Mouse (Mus musculus): ENCODE data around the gene Asphd2. TPM values are rescaled to one million over a fixed set of nuclear protein-coding genes. Genes with fewer than 3 reads are reported as not detected.
A peak's percentile ranks its signal among the peaks of the same experiment; 100 is the strongest.

Gene Asphd2
- polyA plus RNA-seq, 1 experiment, result not detected

- no peak overlapping the region for H3K4me3 ChIP-seq (ENCODE audit: insufficient read depth, low read length)
- H3K4me1 ChIP-seq (ENCODE audit: control insufficient read depth, insufficient read depth, low read length), result no peaks in the 10 kb centered on the region
- no peak overlapping the region for H3K27ac ChIP-seq (ENCODE audit: insufficient read depth, low read depth, low read length)
- TF ChIP-seq POLR2A (IDR thresholded peaks at IDR 0.05; ENCODE audit: borderline replicate concordance, low read depth, low read length) (no peak), CTCF (IDR thresholded peaks at IDR 0.05; ENCODE audit: low read depth, low read length) (no peak)
Observed at GRCm38 (mm10) chr5:112364184-112364797, 30.4 kb downstream of the Asphd2 start.

GRCm38 (mm10) chr5:112360077-112360476 lies 34.6 kb downstream of the Asphd2 start:
- peaks cover 8% of the 10 kb centered on the region for H3K4me1 ChIP-seq (ENCODE audit: control insufficient read depth, insufficient read depth, low read length)

GRCm38 (mm10) chr5:112359520-112359919 lies 35.1 kb downstream of the Asphd2 start:
- no peak overlapping the region for H3K27ac ChIP-seq (ENCODE audit: insufficient read depth, low read depth, low read length)
- H3K4me3 ChIP-seq (ENCODE audit: insufficient read depth, low read length), result no peak overlapping the region
- no peak for TF ChIP-seq CTCF (IDR thresholded peaks at IDR 0.05; ENCODE audit: low read depth, low read length)
- TF ChIP-seq POLR2A (IDR thresholded peaks at IDR 0.05; ENCODE audit: borderline replicate concordance, low read depth, low read length), result no peak
- H3K4me1 ChIP-seq (ENCODE audit: control insufficient read depth, insufficient read depth, low read length), result peaks cover 13% of the 10 kb centered on the region

More at GRCm38 (mm10) chr5:112360077-112360476, 34.6 kb downstream of the Asphd2 start:
- no peak overlapping the region for H3K27ac ChIP-seq (ENCODE audit: insufficient read depth, low read depth, low read length)
- H3K4me3 ChIP-seq (ENCODE audit: insufficient read depth, low read length), result no peak overlapping the region
- TF ChIP-seq CTCF (IDR thresholded peaks at IDR 0.05; ENCODE audit: low read depth, low read length) (no peak), POLR2A (IDR thresholded peaks at IDR 0.05; ENCODE audit: borderline replicate concordance, low read depth, low read length) (no peak)

DNA sequence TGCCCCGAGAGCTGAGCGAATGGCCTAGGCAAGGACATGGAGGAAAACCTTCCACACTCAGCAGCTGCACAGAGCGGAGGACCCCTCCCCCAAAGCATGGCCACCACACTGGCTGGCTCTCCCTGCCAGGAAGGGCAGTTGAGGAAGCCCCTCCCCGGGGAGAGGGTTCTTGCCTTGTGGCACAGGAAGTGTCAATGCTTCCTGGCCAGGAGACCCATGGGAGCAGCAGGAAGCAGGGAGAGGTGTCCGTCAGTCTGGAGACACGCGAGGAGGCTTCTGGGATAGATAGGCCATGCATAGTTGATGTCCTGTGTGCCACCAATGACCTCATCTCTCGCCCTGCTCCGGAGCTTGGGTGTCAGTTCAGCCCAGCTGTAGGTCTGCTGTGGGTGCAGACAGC lies 38.3 kb downstream of the Asphd2 start:
- Histone ChIP-seq H3K4me3 (ENCODE audit: insufficient read depth, low read length) (no peak overlapping the region), H3K4me1 (ENCODE audit: control insufficient read depth, insufficient read depth, low read length) (peaks cover 20% of the 10 kb centered on the region), H3K27ac (ENCODE audit: insufficient read depth, low read depth, low read length) (no peak overlapping the region)
- no peak for TF ChIP-seq CTCF (IDR thresholded peaks at IDR 0.05; ENCODE audit: low read depth, low read length)
- no peak for TF ChIP-seq POLR2A (IDR thresholded peaks at IDR 0.05; ENCODE audit: borderline replicate concordance, low read depth, low read length)

DNA sequence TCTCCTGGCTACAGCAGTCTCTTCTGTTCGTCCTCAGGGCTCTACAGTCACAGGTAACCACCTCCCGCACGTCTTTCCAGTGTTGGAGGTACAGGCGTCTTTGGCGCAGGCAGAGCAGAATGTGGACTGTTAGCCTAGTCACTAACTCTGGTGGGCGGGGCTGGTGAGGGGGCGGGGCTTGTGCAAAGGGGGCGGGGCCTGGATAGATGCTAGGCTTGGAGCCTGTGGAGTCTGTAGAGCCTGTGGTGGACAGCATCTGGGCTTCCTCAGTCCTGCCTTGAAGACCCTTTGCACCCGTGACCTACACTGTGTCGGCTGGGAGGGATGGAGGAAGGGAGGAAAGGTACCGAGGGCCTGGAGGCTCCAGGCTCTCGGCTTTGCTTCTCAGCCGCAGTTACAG lies 38.8 kb downstream of the Asphd2 start, which contains the start of gene Gm6583:
Gm6583 (minus strand) TSS at position 124 of the 400 bp plus-strand sequence.
- Histone ChIP-seq H3K4me1 (ENCODE audit: control insufficient read depth, insufficient read depth, low read length) (peaks cover 20% of the 10 kb centered on the region), H3K27ac (ENCODE audit: insufficient read depth, low read depth, low read length) (peak within 1 kb of the TSS; percentile 61), H3K4me3 (ENCODE audit: insufficient read depth, low read length) (no peak within 1 kb of the TSS)
- no peak for TF ChIP-seq POLR2A (IDR thresholded peaks at IDR 0.05; ENCODE audit: borderline replicate concordance, low read depth, low read length)
- TF ChIP-seq CTCF (IDR thresholded peaks at IDR 0.05; ENCODE audit: low read depth, low read length), result no peak

DNA sequence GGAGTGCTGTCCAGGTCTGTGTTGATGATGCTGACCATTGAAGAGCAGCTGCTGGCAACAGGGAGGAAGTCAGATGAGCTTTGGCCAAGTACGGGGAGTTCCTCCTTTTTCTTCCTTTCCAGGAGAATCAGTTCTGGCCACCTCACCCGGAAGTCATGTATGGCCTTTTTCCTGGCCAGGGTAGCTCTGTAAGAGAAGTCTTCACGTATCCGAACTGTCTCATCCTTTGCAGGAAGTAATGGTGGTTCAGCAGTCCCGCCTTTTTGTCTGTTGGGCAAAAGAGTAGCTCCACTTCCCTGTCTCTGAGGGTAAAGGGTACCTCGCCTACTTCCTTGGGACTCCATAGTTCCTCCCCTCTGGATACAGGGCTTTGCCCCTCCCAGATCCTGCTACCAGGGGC lies 39.2 kb downstream of the Asphd2 start:
- peak overlapping the region; percentile 61 for H3K27ac ChIP-seq (ENCODE audit: insufficient read depth, low read depth, low read length)
- H3K4me1 ChIP-seq (ENCODE audit: control insufficient read depth, insufficient read depth, low read length), result peaks cover 20% of the 10 kb centered on the region
- no peak for TF ChIP-seq POLR2A (IDR thresholded peaks at IDR 0.05; ENCODE audit: borderline replicate concordance, low read depth, low read length)
- TF ChIP-seq CTCF (IDR thresholded peaks at IDR 0.05; ENCODE audit: low read depth, low read length), result no peak
- H3K4me3 ChIP-seq (ENCODE audit: insufficient read depth, low read length), result no peak overlapping the region

GRCm38 (mm10) chr5:112349169-112349568 lies 45.5 kb downstream of the Asphd2 start:
- no peak for TF ChIP-seq POLR2A (IDR thresholded peaks at IDR 0.05; ENCODE audit: borderline replicate concordance, low read depth, low read length)
- no peak for TF ChIP-seq CTCF (IDR thresholded peaks at IDR 0.05; ENCODE audit: low read depth, low read length)

GRCm38 (mm10) chr5:112346211-112346965 lies 48.3 kb downstream of the Asphd2 start:
- no peak overlapping the region for H3K27ac ChIP-seq (ENCODE audit: insufficient read depth, low read depth, low read length)
- H3K4me1 ChIP-seq (ENCODE audit: control insufficient read depth, insufficient read depth, low read length), result peaks cover 20% of the 10 kb centered on the region
- H3K4me3 ChIP-seq (ENCODE audit: insufficient read depth, low read length), result no peak overlapping the region
- no peak for TF ChIP-seq CTCF (IDR thresholded peaks at IDR 0.05; ENCODE audit: low read depth, low read length)
- TF ChIP-seq POLR2A (IDR thresholded peaks at IDR 0.05; ENCODE audit: borderline replicate concordance, low read depth, low read length), result no peak

More at GRCm38 (mm10) chr5:112349169-112349568, 45.5 kb downstream of the Asphd2 start:
- Histone ChIP-seq H3K4me3 (ENCODE audit: insufficient read depth, low read length) (no peak overlapping the region), H3K27ac (ENCODE audit: insufficient read depth, low read depth, low read length) (no peak overlapping the region), H3K4me1 (ENCODE audit: control insufficient read depth, insufficient read depth, low read length) (peaks cover 13% of the 10 kb centered on the region)

- peaks cover 31% of the 10 kb centered on the region for H3K4me1 ChIP-seq (ENCODE audit: control insufficient read depth, insufficient read depth, low read length)
- TF ChIP-seq CTCF (IDR thresholded peaks at IDR 0.05; ENCODE audit: low read depth, low read length) (no peak), POLR2A (IDR thresholded peaks at IDR 0.05; ENCODE audit: borderline replicate concordance, low read depth, low read length) (no peak)
- no peak overlapping the region for H3K27ac ChIP-seq (ENCODE audit: insufficient read depth, low read depth, low read length)
- no peak overlapping the region for H3K4me3 ChIP-seq (ENCODE audit: insufficient read depth, low read length)
Observed at GRCm38 (mm10) chr5:112344092-112344960, 50.3 kb downstream of the Asphd2 start.
